Mouse (Mus musculus) bone marrow macrophage, adult 2 months (primary cell): Measurements from ENCODE around the gene Slc22a12.

Experiments
- CTCF ChIP-seq: IDR thresholded peaks from 2 replicates; pipeline ENCODE4 v1.5.1; 2012; ENCODE audit warnings: low read depth, mild to moderate bottlenecking, low read length, moderate library complexity
- POLR2A ChIP-seq: IDR thresholded peaks from 2 replicates; pipeline ENCODE4 v1.6.1; 2012; ENCODE audit warnings: mild to moderate bottlenecking, low read depth, low read length, borderline replicate concordance

- no peak for TF ChIP-seq POLR2A
- TF ChIP-seq CTCF, result peak; percentile 62
These were observed 50.7 kb downstream of the Slc22a12 start for GRCm38 (mm10) chr19:6492124-6492523.
